Mouse (Mus musculus) urinary bladder, postnatal 0 days (tissue): ENCODE measurements around the gene Necap2. TPM values are rescaled to one million over a fixed set of nuclear protein-coding genes. Genes with fewer than 3 reads are reported as not detected.

Experiments
- polyA plus RNA-seq: library from polyadenylated mRNA; unstranded; fragments of >200 nt; fragmentation: Nextera tagmentation; extraction: Ambion mirVana; gene quantifications from 2 replicates; pipeline ENCODE4 v1.2.1, GENCODE M21; 2015

Gene Necap2
- polyA plus RNA-seq = 69.1 and 73.9 TPM in 2 replicates

GRCm38 (mm10) chr4:141077681-141078509, at the start of gene Necap2:
TSS of gene Necap2 (minus strand) at chr4:141078357.

GRCm38 (mm10) chr4:141088033-141088432, 9.9 kb upstream of the Necap2 start, which contains the start of gene Spata21:
TSS of gene Spata21 (plus strand) at chr4:141088333.

GRCm38 (mm10) chr4:141060426-141061301, 17.5 kb downstream of the Necap2 start, which contains the start of gene Crocc:
TSS of gene Crocc (minus strand) at chr4:141060550.

Other genes starting within 250 kb of the Necap2 start
- gene Padi1, start 232.6 kb downstream of the Necap2 start, polyA plus RNA-seq = 0.07 and 0.16 TPM in 2 replicates
- gene Padi2, start 172.0 kb downstream of the Necap2 start, polyA plus RNA-seq = 0.52 and 1.2 TPM in 2 replicates
- gene Sdhb, start 117.2 kb downstream of the Necap2 start, polyA plus RNA-seq = 336 and 350 TPM in 2 replicates
- gene Atp13a2, start 91.5 kb downstream of the Necap2 start, polyA plus RNA-seq = 16.9 and 22.3 TPM in 2 replicates
- 162 and 198 TPM in 2 replicates for gene Mfap2, start 67.9 kb downstream of the Necap2 start, polyA plus RNA-seq
- 1.7 and 3.0 TPM in 2 replicates for gene Crocc, start 17.8 kb downstream of the Necap2 start, polyA plus RNA-seq
- not detected in 2 replicates for gene Spata21, start 10.0 kb upstream of the Necap2 start, polyA plus RNA-seq
- gene Szrd1, start 61.4 kb upstream of the Necap2 start, polyA plus RNA-seq = 26.4 and 27.8 TPM in 2 replicates
- 10.2 and 12.4 TPM in 2 replicates for gene Fbxo42, start 69.6 kb upstream of the Necap2 start, polyA plus RNA-seq
- 1.4 and 2.2 TPM in 2 replicates for gene Rsg1, start 135.6 kb upstream of the Necap2 start, polyA plus RNA-seq
- 4.4 and 5.8 TPM in 2 replicates for gene Arhgef19, start 161.1 kb upstream of the Necap2 start, polyA plus RNA-seq
- gene Epha2, start 222.9 kb upstream of the Necap2 start, polyA plus RNA-seq = 4.8 TPM in 2 replicates